Mouse (Mus musculus) C2C12 (cell line): ENCODE measurements around the gene Hoxc6. TPM values are rescaled to one million over a fixed set of nuclear protein-coding genes. Genes with fewer than 3 reads are reported as not detected.

Experiments used
- H3K27me3 ChIP-seq: one replicate; pipeline ENCODE4 v1.6.1; 2011; ENCODE audit not compliant: control insufficient read depth, insufficient read depth, insufficient read length
- H3K36me3 ChIP-seq: one replicate; pipeline ENCODE4 v1.6.1; 2011; ENCODE audit not compliant: control insufficient read depth, insufficient read depth
- H3K4me3 ChIP-seq: one replicate; pipeline ENCODE4 v1.5.1; 2011; ENCODE audit warnings: mild to moderate bottlenecking, control low read depth; ENCODE audit not compliant: poor library complexity, insufficient read depth, severe bottlenecking
- H3K79me2 ChIP-seq: one replicate; pipeline ENCODE4 v1.6.1; 2011; ENCODE audit not compliant: control insufficient read depth, insufficient read depth
- H3K79me3 ChIP-seq: one replicate; pipeline ENCODE4 v1.6.1; 2011; ENCODE audit warnings: low read depth, control low read depth
- H3ac ChIP-seq: one replicate; pipeline ENCODE3; 2011; ENCODE audit warnings: low read depth; ENCODE audit not compliant: control insufficient read depth, insufficient read length
- CEBPB ChIP-seq: IDR thresholded peaks from one replicate; pipeline ENCODE4 v1.6.1; 2011; ENCODE audit warnings: low read depth, mild to moderate bottlenecking, control low read depth, moderate library complexity
- CTCF ChIP-seq: IDR thresholded peaks from one replicate; pipeline ENCODE4 v1.5.1; 2011; ENCODE audit not compliant: control insufficient read depth, insufficient read depth, insufficient read length
- FOSL1 ChIP-seq: IDR thresholded peaks from one replicate; pipeline ENCODE4 v1.8.0; 2011; ENCODE audit warnings: mild to moderate bottlenecking, low read length; ENCODE audit not compliant: poor library complexity, insufficient read depth, severe bottlenecking
- MAX ChIP-seq: IDR thresholded peaks from one replicate; pipeline ENCODE4 v1.6.1; 2011; ENCODE audit warnings: mild to moderate bottlenecking, control low read depth
- MYOD1 ChIP-seq: IDR thresholded peaks from one replicate; pipeline ENCODE4 v1.6.1; 2011; ENCODE audit warnings: low read depth; ENCODE audit not compliant: control insufficient read depth, insufficient read length
- MYOG ChIP-seq: IDR thresholded peaks from one replicate; pipeline ENCODE4 v1.6.1; 2011; ENCODE audit not compliant: control insufficient read depth, insufficient read length; ENCODE audit errors: extremely low read depth
- USF1 ChIP-seq: IDR thresholded peaks from one replicate; pipeline ENCODE4 v1.6.1; 2011; ENCODE audit warnings: low read depth, mild to moderate bottlenecking, control low read depth, moderate library complexity
- polyA plus RNA-seq: library from polyadenylated mRNA; unstranded; fragments of >200 nt; fragmentation: generic; extraction: Trizol; gene quantifications from one replicate; pipeline ENCODE4 v1.2.1, GENCODE M21; 2012; ENCODE audit warnings: missing spikeins

The Hoxc6 gene
- polyA plus RNA-seq, 1 experiment = 10.6 TPM

DNA sequence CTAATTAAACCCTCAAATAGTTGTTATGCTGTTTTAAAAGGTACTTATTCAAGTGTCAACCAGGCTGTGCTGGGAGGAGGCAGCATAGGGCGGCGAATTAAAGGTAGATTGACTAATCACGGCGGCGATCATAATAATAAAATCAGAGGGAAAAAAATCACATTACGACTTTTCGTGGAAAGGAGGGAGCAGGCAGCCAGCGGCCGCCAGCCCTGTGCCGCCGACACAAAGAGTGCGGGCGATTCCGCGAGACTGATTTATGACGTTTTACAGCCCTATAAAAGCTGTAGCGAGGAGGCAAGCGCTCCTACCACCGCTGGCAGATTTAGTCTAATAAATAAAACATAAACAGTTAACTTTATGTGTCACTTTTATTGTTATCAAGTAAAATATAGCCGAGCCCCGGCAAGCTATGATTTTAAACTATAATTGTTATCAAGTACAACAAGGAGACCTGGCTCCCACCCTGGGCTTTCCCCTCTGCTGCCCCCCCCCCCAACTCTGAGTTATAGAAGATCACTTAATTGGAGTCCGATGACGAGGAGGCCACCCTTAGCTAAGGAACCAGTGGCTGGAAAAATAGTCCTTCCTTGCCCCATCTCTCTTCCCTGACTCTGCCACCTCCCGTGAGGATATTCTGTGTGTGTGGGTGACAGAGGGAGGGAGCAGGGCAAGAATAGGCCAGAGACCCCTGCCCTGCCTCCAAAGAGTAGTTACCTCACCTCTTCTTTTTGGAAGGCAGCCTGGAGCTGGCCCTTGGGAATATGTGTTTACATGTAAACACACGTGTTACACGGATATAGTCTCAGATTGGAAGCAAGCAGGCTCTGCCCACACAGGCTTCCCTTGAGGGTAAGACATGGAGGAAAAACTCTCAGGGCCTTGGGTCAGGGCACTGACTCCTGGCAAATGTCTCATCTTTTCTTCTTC, 34.9 kb downstream of the Hoxc6 start:
- Histone ChIP-seq H3K27me3 (no peaks in the 10 kb centered on the region), H3K4me3 (no peak overlapping the region), H3K79me3 (no peaks in the 10 kb centered on the region), H3K36me3 (no peaks in the 10 kb centered on the region), H3ac (no peak overlapping the region), H3K79me2 (no peaks in the 10 kb centered on the region)
- TF ChIP-seq USF1 (no peak), MAX (no peak), CTCF (no peak), MYOD1 (no peak), CEBPB (no peak), MYOG (no peak), FOSL1 (no peak)

DNA sequence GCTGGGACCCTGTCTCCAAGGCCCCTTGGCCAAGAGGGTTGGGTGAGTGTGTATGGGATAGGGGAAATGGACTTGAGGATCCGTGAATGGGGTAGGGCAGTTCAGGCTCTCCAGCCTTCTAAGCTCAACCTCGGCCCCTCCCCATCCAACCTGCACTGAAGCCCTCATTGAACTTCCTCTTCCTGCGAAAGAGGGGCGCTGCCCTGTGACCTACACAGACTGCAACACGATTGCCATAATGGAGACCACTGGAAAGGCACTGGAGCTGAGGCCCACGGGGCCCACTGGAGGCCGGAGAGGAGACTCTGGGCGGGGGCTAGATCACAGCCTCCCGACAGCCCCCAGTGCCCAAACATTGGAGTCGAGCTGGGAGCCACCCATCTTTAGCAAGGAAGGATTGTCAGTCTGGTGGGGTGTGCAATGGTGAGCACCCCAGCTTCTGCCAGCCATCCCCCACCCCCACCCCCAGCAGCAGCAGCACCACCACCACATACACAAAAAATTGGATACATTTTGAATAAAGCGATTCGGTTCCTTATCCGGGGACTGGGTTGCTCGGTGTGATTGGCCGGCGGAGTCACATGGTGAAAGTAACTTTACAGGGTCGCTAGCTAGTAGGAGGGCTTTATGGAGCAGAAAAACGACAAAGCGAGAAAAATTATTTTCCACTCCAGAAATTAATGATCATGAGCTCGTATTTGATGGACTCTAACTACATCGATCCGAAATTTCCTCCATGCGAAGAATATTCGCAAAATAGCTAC, 36.2 kb downstream of the Hoxc6 start:
- H3ac ChIP-seq = peak overlapping the region; percentile 91
- H3K79me2 ChIP-seq = no peaks in the 10 kb centered on the region
- no peaks in the 10 kb centered on the region for H3K79me3 ChIP-seq
- TF ChIP-seq CEBPB (no peak), MAX (no peak), MYOG (no peak), CTCF (no peak), USF1 (peak; percentile 80)
- no peaks in the 10 kb centered on the region for H3K36me3 ChIP-seq
- no peaks in the 10 kb centered on the region for H3K27me3 ChIP-seq
- H3K4me3 ChIP-seq = no peak overlapping the region

DNA sequence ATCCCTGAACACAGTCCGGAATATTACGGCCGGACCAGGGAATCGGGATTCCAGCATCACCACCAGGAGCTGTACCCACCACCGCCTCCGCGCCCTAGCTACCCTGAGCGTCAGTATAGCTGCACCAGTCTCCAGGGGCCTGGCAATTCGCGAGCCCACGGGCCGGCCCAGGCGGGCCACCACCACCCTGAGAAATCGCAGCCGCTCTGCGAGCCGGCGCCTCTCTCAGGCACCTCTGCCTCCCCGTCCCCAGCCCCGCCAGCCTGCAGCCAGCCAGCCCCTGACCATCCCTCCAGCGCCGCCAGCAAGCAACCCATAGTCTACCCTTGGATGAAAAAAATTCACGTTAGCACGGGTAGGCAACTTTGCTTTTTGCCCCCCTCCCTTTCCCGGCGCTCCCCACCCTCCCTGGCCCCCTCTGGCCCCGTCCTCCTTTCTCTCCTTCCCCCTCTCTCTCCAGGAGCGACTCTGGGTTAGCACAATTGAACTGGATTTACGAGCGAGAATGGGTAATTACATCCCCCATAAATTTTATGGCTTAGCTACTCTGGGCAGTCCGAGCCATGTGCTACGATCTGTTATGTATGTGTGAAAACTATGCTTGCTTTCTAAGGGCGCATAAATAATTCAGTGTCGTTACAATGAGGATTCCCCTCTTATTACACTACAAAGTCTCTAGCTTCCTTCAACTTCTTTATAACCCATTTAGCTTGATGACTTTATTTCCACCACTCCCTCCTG, 36.9 kb downstream of the Hoxc6 start:
- H3K36me3 ChIP-seq = no peaks in the 10 kb centered on the region
- H3K79me3 ChIP-seq = no peaks in the 10 kb centered on the region
- no peak overlapping the region for H3K4me3 ChIP-seq
- no peaks in the 10 kb centered on the region for H3K79me2 ChIP-seq
- peak overlapping the region; percentile 91 for H3ac ChIP-seq
- no peaks in the 10 kb centered on the region for H3K27me3 ChIP-seq
- no peak for TF ChIP-seq FOSL1
- TF ChIP-seq MYOD1 = no peak

DNA sequence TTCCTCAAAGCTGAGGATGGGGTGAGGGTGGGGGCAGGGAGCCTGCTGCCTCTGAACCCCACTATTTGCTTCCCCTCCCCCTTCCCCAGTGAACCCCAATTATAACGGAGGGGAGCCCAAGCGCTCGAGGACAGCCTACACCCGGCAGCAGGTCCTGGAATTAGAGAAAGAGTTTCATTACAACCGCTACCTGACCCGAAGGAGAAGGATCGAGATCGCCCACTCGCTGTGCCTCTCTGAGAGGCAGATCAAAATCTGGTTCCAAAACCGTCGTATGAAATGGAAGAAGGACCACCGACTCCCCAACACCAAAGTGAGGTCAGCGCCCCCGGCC, 37.5 kb downstream of the Hoxc6 start:
- TF ChIP-seq USF1 = no peak
- no peak for TF ChIP-seq MYOG
- no peak for TF ChIP-seq FOSL1
- no peak for TF ChIP-seq MAX
- TF ChIP-seq CEBPB = no peak
- no peak for TF ChIP-seq MYOD1
- TF ChIP-seq CTCF = no peak
- H3K27me3 ChIP-seq = no peaks in the 10 kb centered on the region
- H3K79me2 ChIP-seq = no peaks in the 10 kb centered on the region
- no peaks in the 10 kb centered on the region for H3K36me3 ChIP-seq
- no peak overlapping the region for H3ac ChIP-seq
- no peaks in the 10 kb centered on the region for H3K79me3 ChIP-seq
- no peak overlapping the region for H3K4me3 ChIP-seq

DNA sequence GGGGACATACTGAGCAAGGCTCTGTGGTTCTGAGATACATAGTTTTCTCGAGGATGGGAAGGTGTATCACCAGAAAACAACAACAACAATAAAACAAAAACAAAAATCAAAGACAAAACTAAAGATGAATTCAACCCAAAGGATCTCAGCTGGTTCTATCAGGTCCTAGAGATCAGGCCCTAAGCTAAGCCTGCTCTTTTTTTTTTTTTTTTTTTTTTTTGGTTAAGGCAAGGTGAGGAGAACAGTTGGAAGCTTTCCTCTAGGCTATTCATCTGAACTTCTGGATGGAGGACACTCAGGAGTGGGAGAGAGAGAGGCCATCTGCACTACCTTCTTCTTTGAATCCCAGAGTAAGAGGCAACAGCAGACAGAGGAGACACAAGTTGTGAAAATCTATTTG, 39.5 kb downstream of the Hoxc6 start:
- H3K36me3 ChIP-seq = no peaks in the 10 kb centered on the region
- no peaks in the 10 kb centered on the region for H3K79me3 ChIP-seq
- no peak overlapping the region for H3K4me3 ChIP-seq
- H3K27me3 ChIP-seq = no peaks in the 10 kb centered on the region
- H3K79me2 ChIP-seq = no peaks in the 10 kb centered on the region
- TF ChIP-seq USF1 (no peak), CEBPB (no peak), MYOD1 (no peak), MYOG (no peak), FOSL1 (no peak)
- no peak overlapping the region for H3ac ChIP-seq
